Mouse (Mus musculus): ENCODE measurements around the gene Klhl36.

DNA sequence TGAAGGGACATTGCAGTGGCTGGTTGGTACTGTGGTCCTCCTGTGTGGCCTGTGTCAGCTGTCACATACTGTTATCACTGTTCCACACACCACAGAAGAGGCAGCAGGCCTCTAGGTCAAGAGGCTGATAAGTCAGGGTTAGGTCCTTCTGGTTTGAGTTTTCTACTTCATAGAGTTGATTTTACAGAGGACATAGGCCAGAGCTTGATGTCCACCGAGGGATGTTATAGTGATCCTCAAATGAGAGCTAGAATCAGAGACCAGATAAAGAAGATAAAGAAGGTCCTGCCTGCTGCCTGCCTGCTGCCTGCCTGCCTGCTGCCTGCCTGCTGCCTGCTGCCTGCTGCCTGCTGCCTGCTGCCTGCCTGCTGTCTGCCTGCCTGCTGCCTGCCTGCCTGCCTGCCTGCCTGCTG, 56.1 kb downstream of the Klhl36 start:
- TF ChIP-seq POLR2A (IDR thresholded peaks at IDR 0.05; ENCODE audit: insufficient read depth, low read length) (no peak), CTCF (IDR thresholded peaks at IDR 0.05; ENCODE audit: low read depth, low read length) (no peak), EP300 (IDR thresholded peaks at IDR 0.05; ENCODE audit: insufficient read depth, low read depth, low read length) (no peak)
